Mouse (Mus musculus) heart, adult 2 months (tissue): Measurements from ENCODE around the gene Tbca. TPM values are rescaled to one million over a fixed set of nuclear protein-coding genes. Genes with fewer than 3 reads are reported as not detected.

ENCODE experiments used
- DNase-seq, 2 experiments: peaks; one replicate each; pipeline ENCODE4 v3.0.0; 2021
- H3K27ac ChIP-seq: fragments of 200-600 bp; 2 replicates; pipeline ENCODE4 v1.8.1; 2022
- H3K27me3 ChIP-seq: fragments of 200-500 bp; 2 replicates; pipeline ENCODE4 v1.6.1; 2012; ENCODE audit warnings: mild to moderate bottlenecking, low read length, inconsistent platforms, mixed read lengths; ENCODE audit not compliant: control insufficient read depth, insufficient read depth
- H3K36me3 ChIP-seq: fragments of 200-500 bp; 2 replicates; pipeline ENCODE4 v1.6.1; 2012; ENCODE audit warnings: low read length, inconsistent platforms; ENCODE audit not compliant: control insufficient read depth, insufficient read depth
- H3K4me1 ChIP-seq: fragments of 200-500 bp; 2 replicates; pipeline ENCODE4 v1.6.1; 2011; ENCODE audit warnings: low read length; ENCODE audit not compliant: control insufficient read depth, insufficient read depth
- H3K4me3 ChIP-seq: fragments of 200-600 bp; 2 replicates; pipeline ENCODE4 v1.8.1; 2022
- H3K79me2 ChIP-seq: fragments of 200-500 bp; replicated peaks from 2 replicates; pipeline ENCODE4 v1.6.1; 2012; ENCODE audit warnings: mild to moderate bottlenecking, inconsistent platforms, low read length, moderate library complexity, mixed read lengths; ENCODE audit not compliant: control insufficient read depth, insufficient read depth
- H3K9ac ChIP-seq: fragments of 200-500 bp; 2 replicates; pipeline ENCODE4 v1.6.1; 2012; ENCODE audit warnings: low read depth, mild to moderate bottlenecking, control low read depth, inconsistent platforms, low read length, mixed read lengths
- CTCF ChIP-seq: fragments of 200-600 bp; IDR thresholded peaks from 2 replicates; pipeline ENCODE4 v1.8.1; 2022; ENCODE audit warnings: antibody characterized with exemption, mild to moderate bottlenecking, moderate library complexity
- EP300 ChIP-seq: fragments of 200-500 bp; IDR thresholded peaks from 2 replicates; pipeline ENCODE4 v1.6.1; 2011; ENCODE audit warnings: low read depth, low read length, control low read depth; ENCODE audit not compliant: insufficient read depth
- POLR2A ChIP-seq: fragments of 200-500 bp; IDR thresholded peaks from 2 replicates; pipeline ENCODE4 v1.6.1; 2011; ENCODE audit warnings: mild to moderate bottlenecking, low read depth, low read length, control low read depth; ENCODE audit not compliant: insufficient read depth
- WGBS: fragments of 180-500 bp; shearing (Covaris S2); methylation state at CpG from one replicate; pipeline ENCODE4 v1.1.7; 2018; 5-methylcytosine and 5-hydroxymethylcytosine counted together
- intact Hi-C: fragments of 180-260 bp; cut with DNase I; formaldehyde crosslinking; loops from one replicate; pipeline ENCODE4 v1.15.1; 2025
- polyA plus RNA-seq: library from polyadenylated mRNA; depleted of rRNA; stranded (reverse); fragments of >200 nt; gene quantifications from 2 replicates; pipeline ENCODE4 v1.2.3, GENCODE M21; 2012
- total RNA-seq, 2 experiments: library from RNA; stranded (reverse); gene quantifications; 2 replicates each; pipeline ENCODE4 v1.2.3; 2021

Tbca gene
- total and polyA plus RNA-seq, 3 experiments: 11.9 to 123 (median 111) TPM

- Histone ChIP-seq H3K9ac (no peak overlapping the region), H3K27me3 (peaks cover 29% of the 10 kb centered on the region), H3K27ac (no peak overlapping the region), H3K4me1 (no peaks in the 10 kb centered on the region), H3K4me3 (no peak overlapping the region), H3K79me2 (no peaks in the 10 kb centered on the region), H3K36me3 (no peaks in the 10 kb centered on the region)
- intact Hi-C loops: no loop called here
- no peak for TF ChIP-seq CTCF
- TF ChIP-seq POLR2A: no peak
- no peak for TF ChIP-seq EP300
- DNase-seq: peak in 1 of 2 experiments; percentile 5
- WGBS: 9% methylated on average over 9 of the region's 9 CpGs
Measured at GRCm38 (mm10) chr13:94870071-94870460, 81.4 kb downstream of the Tbca start.

DNA sequence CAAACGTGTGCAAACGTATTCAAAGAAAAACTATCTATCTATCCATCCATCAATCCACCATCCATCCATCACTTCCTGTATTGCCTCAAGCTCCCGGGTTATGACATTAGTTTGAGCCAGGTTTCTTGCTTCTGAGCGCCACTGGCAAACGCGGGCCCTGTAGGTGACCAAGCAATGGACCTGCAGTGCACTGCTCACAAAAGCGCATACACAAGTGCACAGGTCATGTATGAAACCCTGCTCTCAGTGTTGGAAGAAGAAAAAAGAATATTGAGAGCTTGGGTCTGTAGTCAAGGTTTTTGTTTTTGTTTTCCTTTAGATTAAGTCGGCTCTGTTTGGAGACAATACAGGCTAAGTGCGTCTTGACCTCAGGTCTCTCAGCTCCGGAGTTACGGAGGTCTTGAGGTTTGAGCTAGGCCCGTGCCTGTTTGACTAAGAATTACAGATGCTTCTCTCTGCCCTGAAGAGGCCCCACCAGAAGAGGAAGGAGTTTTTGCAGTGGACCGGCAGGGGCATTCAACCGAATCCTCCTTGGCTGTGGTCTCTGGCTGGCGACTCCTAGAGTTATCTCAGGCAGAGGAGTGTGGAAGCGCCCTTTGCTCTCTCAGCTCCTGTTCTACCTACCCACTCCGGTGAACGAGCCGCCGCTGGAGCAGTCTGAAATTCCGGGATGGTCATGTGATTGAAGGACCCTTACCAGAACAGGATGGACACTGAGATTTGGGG lies 81.9 kb downstream of the Tbca start:
- no peak overlapping the region for H3K4me3 ChIP-seq
- H3K9ac ChIP-seq: no peak overlapping the region
- WGBS: 3% methylated on average over 21 of the region's 21 CpGs
- no peak for TF ChIP-seq CTCF
- TF ChIP-seq EP300: no peak
- no peak for TF ChIP-seq POLR2A
- no peaks in the 10 kb centered on the region for H3K36me3 ChIP-seq
- H3K4me1 ChIP-seq: no peaks in the 10 kb centered on the region
- no peak for DNase-seq
- no peak overlapping the region for H3K27ac ChIP-seq
- no peaks in the 10 kb centered on the region for H3K79me2 ChIP-seq
- intact Hi-C loops: no loop called here
- H3K27me3 ChIP-seq: peaks cover 31% of the 10 kb centered on the region

DNA sequence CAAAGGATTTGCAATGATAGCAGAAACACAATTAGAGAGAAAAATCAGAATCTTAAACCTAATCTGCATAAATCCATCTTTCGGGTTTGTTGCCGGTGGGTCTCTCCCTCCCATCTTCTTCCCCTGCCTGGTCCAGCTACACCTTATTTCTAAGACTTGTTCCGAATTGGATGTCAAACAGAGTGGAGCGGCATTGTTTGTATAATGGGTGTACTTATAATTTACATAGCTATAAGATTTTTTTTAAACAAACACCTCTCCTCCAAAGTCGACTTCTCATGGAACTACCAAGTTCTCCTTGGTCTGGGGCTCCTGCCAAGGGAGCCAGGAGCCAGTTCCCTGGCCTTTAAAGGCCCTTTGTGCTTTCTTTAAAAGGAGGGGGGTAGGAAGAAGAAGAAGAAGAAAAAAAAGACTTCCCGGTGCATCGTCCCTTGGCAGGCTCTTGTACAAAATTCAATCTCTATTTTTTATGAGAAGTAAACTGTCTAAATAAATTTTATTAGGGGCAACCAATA lies 83.2 kb downstream of the Tbca start:
- H3K79me2 ChIP-seq: no peaks in the 10 kb centered on the region
- no peak overlapping the region for H3K9ac ChIP-seq
- no peak overlapping the region for H3K27ac ChIP-seq
- no peak for TF ChIP-seq POLR2A
- TF ChIP-seq EP300: no peak
- no peak for TF ChIP-seq CTCF
- DNase-seq: no peak
- H3K4me3 ChIP-seq: no peak overlapping the region
- WGBS: 4% methylated on average over 7 of the region's 7 CpGs
- H3K36me3 ChIP-seq: no peaks in the 10 kb centered on the region
- no peaks in the 10 kb centered on the region for H3K4me1 ChIP-seq
- H3K27me3 ChIP-seq: peaks cover 36% of the 10 kb centered on the region
- intact Hi-C loops: no loop called here

- DNase-seq: no peak
- Histone ChIP-seq H3K4me3 (no peak overlapping the region), H3K4me1 (no peaks in the 10 kb centered on the region), H3K9ac (no peak overlapping the region), H3K79me2 (no peaks in the 10 kb centered on the region), H3K36me3 (no peaks in the 10 kb centered on the region), H3K27ac (no peak overlapping the region), H3K27me3 (peaks cover 42% of the 10 kb centered on the region)
- TF ChIP-seq EP300: no peak
- no peak for TF ChIP-seq POLR2A
- TF ChIP-seq CTCF: no peak
- WGBS: 2% methylated on average over 19 of the region's 19 CpGs
- intact Hi-C loops: no loop called here
Measured at GRCm38 (mm10) chr13:94872439-94872838, 83.7 kb downstream of the Tbca start.

DNA sequence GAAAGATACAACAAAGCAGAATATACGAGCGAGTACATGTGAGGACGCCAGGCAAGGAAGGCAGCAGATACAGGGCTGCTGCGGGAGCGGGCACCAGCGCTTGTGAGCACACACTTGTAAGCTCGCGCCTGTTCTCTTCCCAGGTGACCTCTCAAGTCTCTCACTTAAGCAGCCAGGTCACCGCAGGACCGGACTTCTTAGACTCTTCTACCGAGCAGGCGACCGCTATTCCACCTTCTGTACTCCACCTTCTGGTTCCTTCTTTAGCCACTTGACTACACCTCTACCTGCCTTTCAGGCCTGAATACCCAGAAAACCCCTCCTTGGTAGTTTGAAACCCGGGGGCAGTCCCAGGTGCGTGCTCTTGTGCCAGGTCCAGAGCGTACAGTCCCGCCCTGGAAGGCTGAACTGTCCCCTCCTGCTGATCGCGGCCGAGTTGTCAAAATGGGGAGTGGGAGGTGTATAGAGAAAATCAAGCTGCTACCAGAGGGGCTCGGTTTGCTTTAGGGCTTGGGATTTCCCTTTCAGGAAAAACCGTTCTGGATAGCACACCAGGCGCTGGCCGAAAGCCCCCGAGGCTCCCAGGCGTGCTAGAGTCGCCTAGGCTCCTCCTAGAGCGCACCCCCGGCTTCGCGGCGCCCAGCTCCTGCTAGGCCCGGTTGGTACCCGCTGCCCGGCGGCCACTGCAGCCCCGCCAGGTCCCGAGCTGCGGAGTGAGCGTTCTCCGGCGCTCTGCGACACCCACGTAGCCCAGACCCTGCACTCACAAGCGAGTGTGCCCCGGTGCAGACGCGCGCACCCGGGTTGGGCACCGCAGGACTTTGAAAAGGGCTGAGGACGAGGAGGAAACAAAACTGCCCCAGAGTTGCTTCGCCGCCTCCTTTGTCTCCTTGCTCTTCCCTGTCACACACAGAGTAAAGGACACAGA lies 84.7 kb downstream of the Tbca start:
- TF ChIP-seq CTCF (no peak), EP300 (no peak), POLR2A (no peak)
- intact Hi-C loops: no loop called here
- Histone ChIP-seq H3K27ac (no peak overlapping the region), H3K27me3 (peaks cover 40% of the 10 kb centered on the region), H3K4me1 (no peaks in the 10 kb centered on the region), H3K36me3 (no peaks in the 10 kb centered on the region), H3K4me3 (no peak overlapping the region), H3K79me2 (no peaks in the 10 kb centered on the region), H3K9ac (no peak overlapping the region)
- DNase-seq: no peak
- WGBS: 2% methylated on average over 54 of the region's 54 CpGs
